Comparison of ENCODE assay signal across 8 mouse cellular contexts in genomic region chr19:15903508-15904480, GRCm38 (mm10). TPM values are rescaled to one million over a fixed set of nuclear protein-coding genes. Genes with fewer than 3 reads are reported as not detected.
DNase-seq lines count a peak whose midpoint lies in the region; ATAC-seq and TF ChIP-seq lines count a peak whose summit lies in the region.

No protein-coding gene starts in this region.

- no peak for TF ChIP-seq CTCF in lung, adult 2 months (IDR thresholded peaks at IDR 0.05; ENCODE audit: insufficient read depth, low read length)
- TF ChIP-seq CTCF in liver, adult 2 months (IDR thresholded peaks at IDR 0.05; ENCODE audit: low read depth, low read length) = no peak

- peak; percentile 24 for DNase-seq in lung, postnatal 10 days
- DNase-seq in lung, adult 2 months = no peak
- peak; percentile 40 for DNase-seq in liver, adult 2 months (ENCODE audit: extremely low read depth, low read depth, low spot score)
- DNase-seq in retina, embryonic 14.5 days (ENCODE audit: low spot score) = peak; percentile 70
- DNase-seq in cerebellum, postnatal 14 days = no peak
- DNase-seq in layer of hippocampus, postnatal 36 days = no peak
- DNase-seq in ovary, adult 18-20 months (ENCODE audit: low spot score) = no peak

- no peak overlapping the region for H3K27ac ChIP-seq in liver, adult 2 months (replicated peaks; ENCODE audit: insufficient read depth, low read depth, low read length)

- no peak for TF ChIP-seq POLR2A in lung, adult 2 months (IDR thresholded peaks at IDR 0.05; ENCODE audit: borderline replicate concordance, extremely low read depth, low read depth, low read length)
- TF ChIP-seq POLR2A in liver, adult 2 months (IDR thresholded peaks at IDR 0.05; ENCODE audit: extremely low read depth, insufficient read depth, low read length) = no peak

- H3K27me3 ChIP-seq in liver, adult 2 months (ENCODE audit: control insufficient read depth, insufficient read depth, low read length) = no peaks in the 10 kb centered on the region

- peak; percentile 94 for ATAC-seq in granulocyte monocyte progenitor cell, adult 5-6 weeks (replicated peaks; ENCODE audit: poor library complexity, severe bottlenecking)

- no peaks in the 10 kb centered on the region for H3K36me3 ChIP-seq in liver, adult 2 months (ENCODE audit: control insufficient read depth, insufficient read depth, low read length)

- H3K79me2 ChIP-seq in liver, adult 2 months (ENCODE audit: control insufficient read depth, insufficient read depth, low read length) = no peaks in the 10 kb centered on the region

- no peak overlapping the region for H3K9ac ChIP-seq in liver, adult 2 months (ENCODE audit: low read depth, low read length)

- WGBS in lung, adult 2 months = 57% methylated on average over 20 of the region's 20 CpGs
- WGBS in liver, adult 2 months = 40% methylated on average over 20 of the region's 20 CpGs

- no peak overlapping the region for H3K4me3 ChIP-seq in lung, adult 2 months (replicated peaks; ENCODE audit: extremely low read depth, low read depth, low read length)
- H3K4me3 ChIP-seq in liver, adult 2 months (ENCODE audit: insufficient read depth, low read depth, low read length) = no peak overlapping the region

- no peaks in the 10 kb centered on the region for H3K4me1 ChIP-seq in lung, adult 2 months (ENCODE audit: control insufficient read depth, insufficient read depth, low read length)
- peaks cover 7% of the 10 kb centered on the region; the same call in 1 of the 2 replicates for H3K4me1 ChIP-seq in liver, adult 2 months (ENCODE audit: control insufficient read depth, insufficient read depth, low read length)

RNA-seq across cellular contexts. Expression of gene Psat1, which starts 43.3 kb away (rescaled TPM):
- 3.2 and 8.7 TPM in 2 replicates for polyA plus RNA-seq in lung, adult 2 months (2012; rRNA removed)
- total RNA-seq in granulocyte monocyte progenitor cell, adult 5-6 weeks (2014; fragmentation: Nextera tagmentation) = 91.8 and 95.8 TPM in 2 replicates
- 104 and 128 TPM in 2 replicates for total RNA-seq in granulocyte monocyte progenitor cell, adult 5-6 weeks (2017)
- total RNA-seq in liver, adult 2 months (2014; rRNA removed) = 0.74 and 2.0 TPM in 2 replicates
- 0.20 and 0.21 TPM in 2 replicates for polyA plus RNA-seq in liver, adult 2 months (2012; rRNA removed)
- total RNA-seq in layer of hippocampus, postnatal 36 days (2021) = 100 to 1,000 TPM; 105 to 110 TPM

Comparison
In these comparisons a context has a peak if more than half of its experiments do, and no peak if none do; other contexts are left out.
1. DNase-seq: peak in lung, postnatal 10 days (single experiment), liver, adult 2 months (single experiment) and retina, embryonic 14.5 days (single experiment); none in lung, adult 2 months (single experiment), cerebellum, postnatal 14 days (0 of 2), layer of hippocampus, postnatal 36 days (0 of 2) and ovary, adult 18-20 months (single experiment).
2. RNA of gene Psat1, which starts 43.3 kb away (total RNA-seq): 105 to 110 TPM in layer of hippocampus, postnatal 36 days and 91.8 to 128 TPM in granulocyte monocyte progenitor cell, adult 5-6 weeks; 0.74 to 2.0 TPM in liver, adult 2 months; every median in the first group is over 10 times any median in the second.